ENCODE assay signal across 23 mouse cellular contexts in the genomic region with DNA sequence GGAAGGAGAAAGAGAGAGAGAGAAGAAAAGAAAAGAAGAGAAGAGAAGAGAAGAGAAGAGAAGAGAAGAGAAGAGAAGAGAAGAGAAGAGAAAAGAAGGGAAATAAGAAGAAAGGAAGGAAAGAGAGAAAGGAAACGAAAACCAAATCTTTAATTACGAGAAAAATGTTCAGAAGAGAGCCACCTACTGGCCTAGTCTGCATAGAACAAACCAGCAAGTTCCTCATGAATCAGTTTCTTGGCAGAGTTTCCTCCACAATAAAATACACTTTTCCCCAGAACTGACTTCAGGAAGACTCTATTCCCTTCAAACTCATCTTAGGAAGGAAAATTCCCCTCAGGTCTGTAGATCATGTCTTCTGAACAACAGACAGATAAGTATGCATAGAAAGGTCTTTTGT. TPM values are rescaled to one million over a fixed set of nuclear protein-coding genes. Genes with fewer than 3 reads are reported as not detected.
DNase-seq lines count a peak whose midpoint lies in the region; ATAC-seq and TF ChIP-seq lines count a peak whose summit lies in the region.
"Had no signal": no experiment of that assay in that cellular context is flagged by ENCODE, and none has a peak within 500 bp of the region (broad histone marks: within the 10 kb centered on the region; RNA-seq: fewer than 3 reads in every experiment).

No protein-coding gene starts in this region.

- H3K9ac ChIP-seq in embryonic facial prominence, embryonic 11.5 days (replicated peaks; ENCODE audit: low read length): no peak overlapping the region
- no peak overlapping the region for H3K9ac ChIP-seq in MEL (ENCODE audit: control insufficient read depth, low read depth, low read length, poor library complexity, severe bottlenecking)
- H3K9ac ChIP-seq: heart, embryonic 13.5 days; liver, embryonic 12.5 days had no signal

- no peaks in the 10 kb centered on the region for H3K79me2 ChIP-seq in MEL (ENCODE audit: control insufficient read depth, insufficient read depth, low read length, poor library complexity)

- no peak for TF ChIP-seq EP300 in MEL (IDR thresholded peaks at IDR 0.05; ENCODE audit: low read depth in 1 of 2, low read length in 2 of 2)

- peak; percentile 72 for TF ChIP-seq CTCF in layer of hippocampus, adult 2 months (conservative IDR thresholded peaks at IDR 0.05)
- TF ChIP-seq CTCF in MEL (IDR thresholded peaks at IDR 0.05 in 2 of 3, conservative IDR thresholded peaks at IDR 0.05 in 1 of 3; ENCODE audit: control insufficient read depth in 1 of 3, insufficient read depth in 1 of 3, low read depth in 2 of 3, low read length in 3 of 3, poor library complexity in 1 of 3, severe bottlenecking in 1 of 3): peak in 2 of 3 experiments; percentile 36 to 65; a peak in 4 of 6 replicates

- ATAC-seq in embryonic facial prominence, embryonic 11.5 days (replicated peaks; ENCODE audit: insufficient number of reproducible peaks, low FRiP score, low TSS enrichment, low read depth): no peak
- ATAC-seq: forebrain, embryonic 16.5 days; liver, embryonic 12.5 days had no signal

- H3K9me3 ChIP-seq in embryonic facial prominence, embryonic 11.5 days (replicated peaks; ENCODE audit: control insufficient read depth, low read length): no peaks in the 10 kb centered on the region
- H3K9me3 ChIP-seq in embryonic facial prominence, embryonic 10.5 days: no peaks in the 10 kb centered on the region
- H3K9me3 ChIP-seq in MEL (replicated peaks; ENCODE audit: insufficient read depth, low read length): no peaks in the 10 kb centered on the region
- H3K9me3 ChIP-seq: heart, embryonic 13.5 days; hindbrain, embryonic 10.5 days; liver, embryonic 12.5 days had no signal

- H3K27ac ChIP-seq in embryonic facial prominence, embryonic 11.5 days (replicated peaks; ENCODE audit: low read depth, low read length): no peak overlapping the region
- no peak overlapping the region for H3K27ac ChIP-seq in embryonic facial prominence, embryonic 10.5 days (replicated peaks)
- no peak overlapping the region for H3K27ac ChIP-seq in layer of hippocampus, adult 2 months
- H3K27ac ChIP-seq in MEL (ENCODE audit: control insufficient read depth, low read depth, low read length): no peak overlapping the region
- H3K27ac ChIP-seq: heart, embryonic 13.5 days; hindbrain, embryonic 10.5 days; liver, embryonic 12.5 days had no signal

- H3K36me3 ChIP-seq in embryonic facial prominence, embryonic 11.5 days (replicated peaks; ENCODE audit: control insufficient read depth, insufficient read depth, low read depth, low read length): no peaks in the 10 kb centered on the region
- H3K36me3 ChIP-seq in embryonic facial prominence, embryonic 10.5 days (replicated peaks): no peaks in the 10 kb centered on the region
- no peaks in the 10 kb centered on the region for H3K36me3 ChIP-seq in MEL (ENCODE audit: control insufficient read depth in 1 of 2, insufficient read depth in 2 of 2, low read length in 2 of 2)
- H3K36me3 ChIP-seq: heart, embryonic 13.5 days; hindbrain, embryonic 10.5 days; liver, embryonic 12.5 days had no signal

- no peaks in the 10 kb centered on the region for H3K4me1 ChIP-seq in embryonic facial prominence, embryonic 11.5 days (ENCODE audit: control insufficient read depth, insufficient read depth, low read length)
- H3K4me1 ChIP-seq in embryonic facial prominence, embryonic 10.5 days: peaks cover 6% of the 10 kb centered on the region
- no peaks in the 10 kb centered on the region; a peak in 1 of 4 replicates for H3K4me1 ChIP-seq in MEL (ENCODE audit: control insufficient read depth in 1 of 2, insufficient read depth in 2 of 2, low read length in 2 of 2)
- H3K4me1 ChIP-seq: heart, embryonic 13.5 days; hindbrain, embryonic 10.5 days; liver, embryonic 12.5 days had no signal

- no peak overlapping the region for H3K4me2 ChIP-seq in embryonic facial prominence, embryonic 11.5 days (ENCODE audit: low read depth, low read length)
- H3K4me2 ChIP-seq: heart, embryonic 13.5 days; liver, embryonic 12.5 days had no signal

- DNase-seq in embryonic facial prominence, embryonic 11.5 days (ENCODE audit: low spot score): peak; percentile 3
- DNase-seq in embryonic facial prominence, embryonic 10.5 days (ENCODE audit: low spot score): no peak
- DNase-seq in layer of hippocampus, adult 2 months (ENCODE audit: low spot score in 2 of 2): no peak
- no peak for DNase-seq in layer of hippocampus, postnatal 36 days
- peak; percentile 51 for DNase-seq in MEL (ENCODE audit: low read depth, low spot score)
- peak; percentile 47 for DNase-seq in induced T-regulatory cell, adult 2 months (ENCODE audit: low read depth)
- no peak for DNase-seq in adrenal gland, adult 2 months
- DNase-seq in heart, adult 8-10 months (ENCODE audit: low spot score): no peak
- DNase-seq: cerebellum, adult 11 months; gastrocnemius, postnatal 36 days; kidney, adult 11 months; kidney, postnatal 25 days; spleen, adult 18-20 months had no signal

- H3K27me3 ChIP-seq in embryonic facial prominence, embryonic 11.5 days (ENCODE audit: control insufficient read depth, insufficient read depth, low read length): no peaks in the 10 kb centered on the region
- no peaks in the 10 kb centered on the region for H3K27me3 ChIP-seq in embryonic facial prominence, embryonic 10.5 days (replicated peaks; ENCODE audit: low read depth, poor library complexity, severe bottlenecking)
- peaks cover 8 to 21% of the 10 kb centered on the region in 2 experiments for H3K27me3 ChIP-seq in MEL (ENCODE audit: control insufficient read depth in 1 of 2, insufficient read depth in 2 of 2, low read length in 2 of 2)

- no peak for TF ChIP-seq POLR2A in MEL (IDR thresholded peaks at IDR 0.05; ENCODE audit: control insufficient read depth in 1 of 2, insufficient read depth in 1 of 2, low read depth in 1 of 2, low read length in 2 of 2, poor library complexity in 1 of 2)

- WGBS in embryonic facial prominence, embryonic 11.5 days: 46% methylated on average over 2 of the region's 2 CpGs
- 54% methylated on average over 2 of the region's 2 CpGs for WGBS in embryonic facial prominence, embryonic 10.5 days

- no peak overlapping the region for H3K4me3 ChIP-seq in embryonic facial prominence, embryonic 11.5 days (ENCODE audit: low read depth, low read length)
- no peak overlapping the region for H3K4me3 ChIP-seq in embryonic facial prominence, embryonic 10.5 days
- no peak overlapping the region for H3K4me3 ChIP-seq in layer of hippocampus, adult 2 months
- H3K4me3 ChIP-seq in MEL (ENCODE audit: control insufficient read depth in 1 of 2, insufficient read depth in 1 of 2, low read depth in 2 of 2, low read length in 2 of 2): peak overlapping the region in 1 of 2 experiments; percentile 34; a peak in 1 of 4 replicates
- H3K4me3 ChIP-seq: heart, embryonic 13.5 days; hindbrain, embryonic 10.5 days; liver, embryonic 12.5 days had no signal

- 0 out of 2 replicates have a peak, but pooled peaks have one; percentile 5 for TF ChIP-seq RAD21 in MEL (IDR thresholded peaks at IDR 0.05; ENCODE audit: low read depth, low read length)

RNA-seq across cellular contexts. Expression of gene Ifna4, which starts 3.7 kb away (rescaled TPM):
- polyA plus RNA-seq in embryonic facial prominence, embryonic 11.5 days (2014; fragmentation: Nextera tagmentation; extraction: Ambion mirVana): not detected in 2 replicates
- polyA plus RNA-seq in embryonic facial prominence, embryonic 10.5 days (2016; fragmentation: Nextera tagmentation; extraction: Ambion mirVana): not detected in 2 replicates
- total RNA-seq in layer of hippocampus, adult 2 months (2021): not detected
- not detected for total RNA-seq in layer of hippocampus, postnatal 36 days (2021)
- not detected in 2 replicates for total RNA-seq in MEL (2012; rRNA removed)
- not detected for polyA plus RNA-seq in MEL (2012; ENCODE audit: insufficient read depth in 1 of 2, insufficient read length in 2 of 2, low read depth in 1 of 2, low replicate concordance in 2 of 2, missing spikeins in 1 of 2)
- total RNA-seq in adrenal gland, adult 2 months (2021): not detected
- not detected in 2 replicates for polyA plus RNA-seq in adrenal gland, adult 2 months (2012; rRNA removed)
- not detected for total RNA-seq in heart, adult 8-10 months (2022)
- total RNA-seq: gastrocnemius, postnatal 36 days; layer of hippocampus, postnatal 10 days; left cerebral cortex, postnatal 36 days; megakaryocyte, adult 5-6 weeks had no signal
- polyA plus RNA-seq: forebrain, embryonic 16.5 days; heart, embryonic 13.5 days; hindbrain, embryonic 10.5 days; liver, embryonic 12.5 days; lung, embryonic 16.5 days; neural tube, embryonic 14.5 days; stomach, embryonic 16.5 days had no signal

RNA-seq across cellular contexts. Expression of gene Ifna1, which starts 4.6 kb away (rescaled TPM):
- polyA plus RNA-seq in embryonic facial prominence, embryonic 11.5 days (2014; fragmentation: Nextera tagmentation; extraction: Ambion mirVana): not detected in 2 replicates
- polyA plus RNA-seq in embryonic facial prominence, embryonic 10.5 days (2016; fragmentation: Nextera tagmentation; extraction: Ambion mirVana): not detected in 2 replicates
- total RNA-seq in layer of hippocampus, adult 2 months (2021): not detected
- not detected for total RNA-seq in layer of hippocampus, postnatal 36 days (2021)
- not detected in 2 replicates for total RNA-seq in MEL (2012; rRNA removed)
- not detected for polyA plus RNA-seq in MEL (2012; ENCODE audit: insufficient read depth in 1 of 2, insufficient read length in 2 of 2, low read depth in 1 of 2, low replicate concordance in 2 of 2, missing spikeins in 1 of 2)
- not detected for total RNA-seq in adrenal gland, adult 2 months (2021)
- not detected in 2 replicates for polyA plus RNA-seq in adrenal gland, adult 2 months (2012; rRNA removed)
- total RNA-seq in heart, adult 8-10 months (2022): not detected
- total RNA-seq: gastrocnemius, postnatal 36 days; layer of hippocampus, postnatal 10 days; left cerebral cortex, postnatal 36 days; megakaryocyte, adult 5-6 weeks had no signal
- polyA plus RNA-seq: forebrain, embryonic 16.5 days; heart, embryonic 13.5 days; hindbrain, embryonic 10.5 days; liver, embryonic 12.5 days; lung, embryonic 16.5 days; neural tube, embryonic 14.5 days; stomach, embryonic 16.5 days had no signal

RNA-seq across cellular contexts. Expression of gene Ifna5, which starts 10.0 kb away (rescaled TPM):
- polyA plus RNA-seq in embryonic facial prominence, embryonic 11.5 days (2014; fragmentation: Nextera tagmentation; extraction: Ambion mirVana): not detected in 2 replicates
- polyA plus RNA-seq in embryonic facial prominence, embryonic 10.5 days (2016; fragmentation: Nextera tagmentation; extraction: Ambion mirVana): not detected in 2 replicates
- not detected for total RNA-seq in layer of hippocampus, adult 2 months (2021)
- not detected for total RNA-seq in layer of hippocampus, postnatal 36 days (2021)
- not detected in 2 replicates for total RNA-seq in MEL (2012; rRNA removed)
- not detected for polyA plus RNA-seq in MEL (2012; ENCODE audit: insufficient read depth in 1 of 2, insufficient read length in 2 of 2, low read depth in 1 of 2, low replicate concordance in 2 of 2, missing spikeins in 1 of 2)
- not detected for total RNA-seq in adrenal gland, adult 2 months (2021)
- not detected in 2 replicates for polyA plus RNA-seq in adrenal gland, adult 2 months (2012; rRNA removed)
- total RNA-seq in heart, adult 8-10 months (2022): not detected
- total RNA-seq: gastrocnemius, postnatal 36 days; layer of hippocampus, postnatal 10 days; left cerebral cortex, postnatal 36 days; megakaryocyte, adult 5-6 weeks had no signal
- polyA plus RNA-seq: forebrain, embryonic 16.5 days; heart, embryonic 13.5 days; hindbrain, embryonic 10.5 days; liver, embryonic 12.5 days; lung, embryonic 16.5 days; neural tube, embryonic 14.5 days; stomach, embryonic 16.5 days had no signal

RNA-seq across cellular contexts. Expression of gene Ifna6, which starts 18.1 kb away (rescaled TPM):
- not detected in 2 replicates for polyA plus RNA-seq in embryonic facial prominence, embryonic 11.5 days (2014; fragmentation: Nextera tagmentation; extraction: Ambion mirVana)
- not detected in 2 replicates for polyA plus RNA-seq in embryonic facial prominence, embryonic 10.5 days (2016; fragmentation: Nextera tagmentation; extraction: Ambion mirVana)
- not detected for total RNA-seq in layer of hippocampus, adult 2 months (2021)
- total RNA-seq in layer of hippocampus, postnatal 36 days (2021): not detected
- not detected in 2 replicates for total RNA-seq in MEL (2012; rRNA removed)
- polyA plus RNA-seq in MEL (2012; ENCODE audit: insufficient read depth in 1 of 2, insufficient read length in 2 of 2, low read depth in 1 of 2, low replicate concordance in 2 of 2, missing spikeins in 1 of 2): not detected
- not detected for total RNA-seq in adrenal gland, adult 2 months (2021)
- not detected in 2 replicates for polyA plus RNA-seq in adrenal gland, adult 2 months (2012; rRNA removed)
- not detected for total RNA-seq in heart, adult 8-10 months (2022)
- total RNA-seq: gastrocnemius, postnatal 36 days; layer of hippocampus, postnatal 10 days; left cerebral cortex, postnatal 36 days; megakaryocyte, adult 5-6 weeks had no signal
- polyA plus RNA-seq: forebrain, embryonic 16.5 days; heart, embryonic 13.5 days; hindbrain, embryonic 10.5 days; liver, embryonic 12.5 days; lung, embryonic 16.5 days; neural tube, embryonic 14.5 days; stomach, embryonic 16.5 days had no signal

RNA-seq across cellular contexts. Expression of gene Ifna11, which starts 25.6 kb away (rescaled TPM):
- polyA plus RNA-seq in embryonic facial prominence, embryonic 11.5 days (2014; fragmentation: Nextera tagmentation; extraction: Ambion mirVana): not detected in 2 replicates
- polyA plus RNA-seq in embryonic facial prominence, embryonic 10.5 days (2016; fragmentation: Nextera tagmentation; extraction: Ambion mirVana): not detected in 2 replicates
- total RNA-seq in layer of hippocampus, adult 2 months (2021): not detected
- not detected for total RNA-seq in layer of hippocampus, postnatal 36 days (2021)
- total RNA-seq in MEL (2012; rRNA removed): not detected in 2 replicates
- not detected for polyA plus RNA-seq in MEL (2012; ENCODE audit: insufficient read depth in 1 of 2, insufficient read length in 2 of 2, low read depth in 1 of 2, low replicate concordance in 2 of 2, missing spikeins in 1 of 2)
- not detected for total RNA-seq in adrenal gland, adult 2 months (2021)
- polyA plus RNA-seq in adrenal gland, adult 2 months (2012; rRNA removed): not detected in 2 replicates
- not detected for total RNA-seq in heart, adult 8-10 months (2022)
- total RNA-seq: gastrocnemius, postnatal 36 days; layer of hippocampus, postnatal 10 days; left cerebral cortex, postnatal 36 days; megakaryocyte, adult 5-6 weeks had no signal
- polyA plus RNA-seq: forebrain, embryonic 16.5 days; heart, embryonic 13.5 days; hindbrain, embryonic 10.5 days; liver, embryonic 12.5 days; lung, embryonic 16.5 days; neural tube, embryonic 14.5 days; stomach, embryonic 16.5 days had no signal

Comparison
In these comparisons a context has a peak if more than half of its experiments do, and no peak if none do; other contexts are left out.
1. DNase-seq: peak in embryonic facial prominence, embryonic 11.5 days (single experiment), MEL (single experiment) and induced T-regulatory cell, adult 2 months (single experiment); none in embryonic facial prominence, embryonic 10.5 days (single experiment), layer of hippocampus, adult 2 months (0 of 2), layer of hippocampus, postnatal 36 days (0 of 2), adrenal gland, adult 2 months (single experiment) and heart, adult 8-10 months (single experiment).